Mouse (Mus musculus) lung, postnatal 0 days (tissue): ENCODE measurements around the gene Rfx5.
A peak's percentile ranks its signal among the peaks of the same experiment; 100 is the strongest.

Experiments
- CTCF ChIP-seq: IDR thresholded peaks from 2 replicates; pipeline ENCODE4 v1.5.1; 2016; ENCODE audit warnings: antibody characterized with exemption, mild to moderate bottlenecking
- EP300 ChIP-seq: IDR thresholded peaks from 2 replicates; pipeline ENCODE4 v1.6.1; 2016; ENCODE audit warnings: antibody characterized with exemption, mild to moderate bottlenecking, control low read depth

- TF ChIP-seq CTCF = no peak
- peak; percentile 100 for TF ChIP-seq EP300
Observed at GRCm38 (mm10) chr3:94913801-94914200, 40.1 kb upstream of the Rfx5 start.
